Mouse (Mus musculus) lung, postnatal 0 days (tissue): Measurements from ENCODE around the gene Snx15. TPM values are rescaled to one million over a fixed set of nuclear protein-coding genes. Genes with fewer than 3 reads are reported as not detected.

ENCODE experiments used
- ATAC-seq: fragments of 200-750 bp; cut with Nextera tagmentation; 2 replicates; pipeline ENCODE4 v1.8.0; 2017; ENCODE audit warnings: moderate library complexity
- DNase-seq: peaks from one replicate; pipeline ENCODE4 v3.0.0-alpha.2; 2016; ENCODE audit warnings: low spot score
- H3K27ac ChIP-seq: fragments of 300-500 bp; sonication (generic); 2 replicates; pipeline ENCODE4 v1.5.1; 2014; ENCODE audit warnings: antibody characterized with exemption, mild to moderate bottlenecking, low read length, mixed read lengths
- H3K27me3 ChIP-seq: fragments of 300-500 bp; sonication (generic); replicated peaks from 2 replicates; pipeline ENCODE4 v1.6.1; 2014; ENCODE audit warnings: low read length, mixed read lengths; ENCODE audit not compliant: insufficient read depth
- H3K36me3 ChIP-seq: fragments of 300-500 bp; sonication (generic); 2 replicates; pipeline ENCODE4 v1.6.1; 2014; ENCODE audit warnings: low read length, mixed read lengths; ENCODE audit not compliant: insufficient read depth
- H3K4me1 ChIP-seq: fragments of 300-500 bp; sonication (generic); 2 replicates; pipeline ENCODE4 v1.6.1; 2014; ENCODE audit warnings: antibody characterized with exemption, low read depth, low read length, mixed read lengths; ENCODE audit not compliant: insufficient read depth
- H3K4me2 ChIP-seq: fragments of 300-500 bp; sonication (generic); replicated peaks from 2 replicates; pipeline ENCODE4 v1.6.1; 2014; ENCODE audit warnings: low read depth, mild to moderate bottlenecking, low read length, moderate library complexity, mixed read lengths
- H3K4me3 ChIP-seq: fragments of 300-500 bp; sonication (generic); 2 replicates; pipeline ENCODE4 v1.5.1; 2014; ENCODE audit warnings: low read depth, low read length
- H3K9ac ChIP-seq: fragments of 300-500 bp; sonication (generic); replicated peaks from 2 replicates; pipeline ENCODE4 v1.6.1; 2014; ENCODE audit warnings: low read depth, mild to moderate bottlenecking
- H3K9me3 ChIP-seq: fragments of 300-500 bp; sonication (generic); 2 replicates; pipeline ENCODE4 v1.6.1; 2016; ENCODE audit warnings: low read length, mixed read lengths
- CTCF ChIP-seq: IDR thresholded peaks from 2 replicates; pipeline ENCODE4 v1.5.1; 2016; ENCODE audit warnings: antibody characterized with exemption, mild to moderate bottlenecking
- EP300 ChIP-seq: IDR thresholded peaks from 2 replicates; pipeline ENCODE4 v1.6.1; 2016; ENCODE audit warnings: antibody characterized with exemption, mild to moderate bottlenecking, control low read depth
- WGBS: fragments of 180-500 bp; shearing (Covaris S2); extraction: QIAGEN DNeasy Blood & Tissue Kit; methylation state at CpG from one replicate; pipeline ENCODE4 v1.1.7; 2014; 5-methylcytosine and 5-hydroxymethylcytosine counted together
- polyA plus RNA-seq: library from polyadenylated mRNA; unstranded; fragments of >200 nt; fragmentation: Nextera tagmentation; extraction: Ambion mirVana; gene quantifications from 2 replicates; pipeline ENCODE4 v1.2.1, GENCODE M21; 2015

The Snx15 gene
- polyA plus RNA-seq, 1 experiment from 2014 or later: 29.7 TPM

DNA sequence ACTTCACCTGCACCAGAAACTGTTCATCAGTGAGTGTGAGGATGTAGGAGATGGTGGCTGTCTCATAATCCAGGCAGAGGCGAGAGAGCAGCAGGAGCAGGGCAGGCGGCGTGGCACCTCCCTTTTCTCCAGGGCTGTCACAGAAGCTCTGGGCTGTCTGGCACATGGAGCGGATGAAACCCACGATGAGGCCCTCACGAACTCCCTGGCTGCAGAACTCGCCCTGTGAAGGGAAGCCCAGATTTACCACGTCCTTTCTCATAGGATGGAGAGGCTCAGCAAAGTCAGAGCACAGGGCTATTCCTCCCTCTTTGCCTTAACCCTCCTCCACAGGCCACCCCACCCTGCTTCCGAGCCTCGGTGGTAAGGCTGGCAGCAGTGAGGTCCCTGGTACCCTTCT is 58.3 kb downstream of the Snx15 start:
- WGBS: 89% methylated on average over 10 of the region's 10 CpGs
- Histone ChIP-seq H3K27me3 (no peaks in the 10 kb centered on the region), H3K9me3 (no peaks in the 10 kb centered on the region), H3K9ac (no peak overlapping the region), H3K27ac (no peak overlapping the region), H3K4me2 (no peak overlapping the region), H3K4me1 (peaks cover 11% of the 10 kb centered on the region), H3K36me3 (peaks cover 12% of the 10 kb centered on the region; the same call in 1 of the 2 replicates), H3K4me3 (no peak overlapping the region)
- no peak for ATAC-seq
- TF ChIP-seq CTCF (no peak), EP300 (no peak)
- no peak for DNase-seq

Other genes with a start within 250 kb of the Snx15 start
- 1.3 and 1.5 TPM in 2 replicates for gene Tigd3, start 234.2 kb downstream of the Snx15 start, polyA plus RNA-seq
- gene Dpf2, start 215.3 kb downstream of the Snx15 start, polyA plus RNA-seq: 77.7 and 78.0 TPM in 2 replicates
- 21.3 and 23.2 TPM in 2 replicates for gene Cdc42ep2, start 203.5 kb downstream of the Snx15 start, polyA plus RNA-seq
- gene Pola2, start 164.1 kb downstream of the Snx15 start, polyA plus RNA-seq: 16.6 and 20.7 TPM in 2 replicates
- gene Slc22a20, start 142.2 kb downstream of the Snx15 start, polyA plus RNA-seq: not detected in 2 replicates
- gene Capn1, start 112.4 kb downstream of the Snx15 start, polyA plus RNA-seq: 11.9 and 14.3 TPM in 2 replicates
- 16.3 and 18.7 TPM in 2 replicates for gene Syvn1, start 81.7 kb downstream of the Snx15 start, polyA plus RNA-seq
- 36.7 and 37.6 TPM in 2 replicates for gene Mrpl49, start 70.5 kb downstream of the Snx15 start, polyA plus RNA-seq
- gene Fau, start 70.5 kb downstream of the Snx15 start, polyA plus RNA-seq: 784 and 827 TPM in 2 replicates
- 31.2 and 33.9 TPM in 2 replicates for gene Znhit2, start 67.1 kb downstream of the Snx15 start, polyA plus RNA-seq
- gene Tm7sf2, start 59.9 kb downstream of the Snx15 start, polyA plus RNA-seq: 8.1 and 9.5 TPM in 2 replicates
- 48.7 and 52.7 TPM in 2 replicates for gene Vps51, start 51.1 kb downstream of the Snx15 start, polyA plus RNA-seq
- not detected in 2 replicates for gene Tmem262, start 48.3 kb downstream of the Snx15 start, polyA plus RNA-seq
- 0.35 and 0.62 TPM in 2 replicates for gene Gm28374, start 46.0 kb downstream of the Snx15 start, polyA plus RNA-seq
- gene Zfpl1, start 43.3 kb downstream of the Snx15 start, polyA plus RNA-seq: 53.5 and 57.8 TPM in 2 replicates
- 2.8 TPM in 2 replicates for gene Cdca5, start 43.3 kb downstream of the Snx15 start, polyA plus RNA-seq
- gene AC131692.1, start 33.9 kb downstream of the Snx15 start, polyA plus RNA-seq: not detected in 2 replicates
- 0.14 TPM in 1 of 2 replicates, not detected in the other for gene Naaladl1, start 22.5 kb downstream of the Snx15 start, polyA plus RNA-seq
- gene Sac3d1, start 9.7 kb downstream of the Snx15 start, polyA plus RNA-seq: 22.3 and 24.5 TPM in 2 replicates
- gene Batf2, start 12.7 kb upstream of the Snx15 start, polyA plus RNA-seq: 0.93 and 1.0 TPM in 2 replicates
- 64.5 and 64.6 TPM in 2 replicates for gene Arl2, start 13.2 kb upstream of the Snx15 start, polyA plus RNA-seq
- gene Majin, start 56.1 kb upstream of the Snx15 start, polyA plus RNA-seq: 0.10 TPM in 1 of 2 replicates, not detected in the other
- gene Gpha2, start 98.1 kb upstream of the Snx15 start, polyA plus RNA-seq: 0.49 and 0.55 TPM in 2 replicates
- 20.2 and 21.6 TPM in 2 replicates for gene Ppp2r5b, start 107.6 kb upstream of the Snx15 start, polyA plus RNA-seq
- gene Atg2a, start 113.4 kb upstream of the Snx15 start, polyA plus RNA-seq: 5.1 and 5.9 TPM in 2 replicates
- gene Ehd1, start 148.4 kb upstream of the Snx15 start, polyA plus RNA-seq: 115 and 119 TPM in 2 replicates
- 2.8 and 3.2 TPM in 2 replicates for gene Cdc42bpg, start 178.2 kb upstream of the Snx15 start, polyA plus RNA-seq
- gene Men1, start 206.7 kb upstream of the Snx15 start, polyA plus RNA-seq: 42.1 and 42.7 TPM in 2 replicates
- gene Map4k2, start 212.8 kb upstream of the Snx15 start, polyA plus RNA-seq: 22.5 and 25.0 TPM in 2 replicates
- gene Sf1, start 235.4 kb upstream of the Snx15 start, polyA plus RNA-seq: 48.1 and 49.5 TPM in 2 replicates